Mouse (Mus musculus): ENCODE results near the gene Hoxd4. TPM values are rescaled to one million over a fixed set of nuclear protein-coding genes. Genes with fewer than 3 reads are reported as not detected.

The Hoxd4 gene
- polyA plus RNA-seq, 1 experiment from 2014 or later: 0.78 TPM

- 1% methylated on average over 23 of the region's 23 CpGs for WGBS
- Histone ChIP-seq H3K4me3 (replicated peaks) (peak overlapping the region; percentile 90), H3K9me3 (no peaks in the 10 kb centered on the region), H3K27me3 (peaks cover 64% of the 10 kb centered on the region), H3K4me1 (replicated peaks) (peaks cover 48% of the 10 kb centered on the region), H3K9ac (replicated peaks) (peak overlapping the region; percentile 99), H3K27ac (peak overlapping the region; percentile 98), H3K4me2 (peak overlapping the region; percentile 74), H3K36me3 (peaks cover 3% of the 10 kb centered on the region; the same call in 1 of the 2 replicates)
- no peak for ATAC-seq (ENCODE audit: insufficient number of reproducible peaks, insufficient read depth, low FRiP score, low TSS enrichment, low read depth)
These were observed 31.7 kb upstream of the Hoxd4 start for GRCm38 (mm10) chr2:74679980-74680379.

DNA sequence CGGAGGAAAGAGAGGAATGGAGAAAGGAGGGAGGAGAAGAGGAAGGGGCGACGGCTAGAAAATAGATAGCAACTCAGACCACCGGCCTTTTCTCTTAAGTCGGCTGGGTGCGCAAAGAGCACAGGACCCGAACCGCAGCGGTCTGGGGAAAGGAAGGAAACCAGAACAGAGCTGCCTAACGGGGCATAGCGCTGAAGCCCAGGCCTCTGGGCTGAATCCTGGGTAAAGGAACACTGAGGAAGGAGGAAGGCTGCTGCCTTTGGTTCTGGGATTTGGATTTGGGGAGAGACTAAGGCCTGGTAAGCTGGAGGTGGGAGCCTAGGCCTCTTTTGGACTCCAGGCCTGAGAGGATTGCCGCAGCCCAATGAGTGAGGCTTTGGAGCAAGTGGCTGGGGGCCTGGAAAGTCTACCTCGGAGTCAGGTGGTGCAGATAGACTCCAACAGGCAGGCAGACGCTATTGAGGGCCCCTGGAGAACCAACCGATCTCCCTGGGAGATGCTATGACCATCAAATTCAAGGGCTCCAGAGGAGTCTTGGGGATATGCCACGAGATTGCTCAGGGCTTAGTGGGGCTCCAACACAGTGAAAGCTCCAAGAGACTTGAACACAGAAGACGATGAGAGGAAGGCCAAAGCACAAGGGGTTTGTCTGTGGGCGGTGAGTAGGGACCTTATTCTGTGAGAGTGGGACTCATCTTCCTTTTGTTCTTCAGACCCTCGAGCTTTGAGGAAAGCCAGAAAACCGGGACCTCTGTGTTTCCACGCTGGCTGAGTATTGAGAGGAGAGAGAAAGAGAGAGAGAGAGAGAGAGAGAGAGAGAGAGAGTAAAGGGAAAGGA is 30.9 kb upstream of the Hoxd4 start:
- H3K36me3 ChIP-seq: peaks cover 3% of the 10 kb centered on the region; the same call in 1 of the 2 replicates
- H3K9me3 ChIP-seq: no peaks in the 10 kb centered on the region
- H3K4me1 ChIP-seq (replicated peaks): peaks cover 40% of the 10 kb centered on the region
- H3K4me3 ChIP-seq (replicated peaks): peak overlapping the region; percentile 90
- peak overlapping the region; percentile 74 for H3K4me2 ChIP-seq
- WGBS: 2% methylated on average over 21 of the region's 21 CpGs
- peak overlapping the region; percentile 99 for H3K9ac ChIP-seq (replicated peaks)
- no peak for ATAC-seq (ENCODE audit: insufficient number of reproducible peaks, insufficient read depth, low FRiP score, low TSS enrichment, low read depth)
- peaks cover 59% of the 10 kb centered on the region for H3K27me3 ChIP-seq
- peak overlapping the region; percentile 98 for H3K27ac ChIP-seq

- H3K9ac ChIP-seq (replicated peaks): peak overlapping the region; percentile 99
- no peaks in the 10 kb centered on the region for H3K9me3 ChIP-seq
- H3K36me3 ChIP-seq: peaks cover 3% of the 10 kb centered on the region; the same call in 1 of the 2 replicates
- H3K27me3 ChIP-seq: peaks cover 48% of the 10 kb centered on the region
- peak; percentile 56 for ATAC-seq (ENCODE audit: insufficient number of reproducible peaks, insufficient read depth, low FRiP score, low TSS enrichment, low read depth)
- under 1% methylated on average over 74 of the region's 78 CpGs for WGBS
- H3K4me1 ChIP-seq (replicated peaks): peaks cover 33% of the 10 kb centered on the region; the same call in 1 of the 2 replicates
- peak overlapping the region; percentile 90 for H3K4me3 ChIP-seq (replicated peaks)
- H3K4me2 ChIP-seq: peak overlapping the region; percentile 74
- peak overlapping the region; percentile 98 for H3K27ac ChIP-seq
These were observed 29.9 kb upstream of the Hoxd4 start for GRCm38 (mm10) chr2:74681594-74682531.

GRCm38 (mm10) chr2:74682796-74683195 is 28.9 kb upstream of the Hoxd4 start:
- Histone ChIP-seq H3K27ac (peak overlapping the region; percentile 98), H3K9me3 (no peaks in the 10 kb centered on the region), H3K4me1 (replicated peaks) (peaks cover 37% of the 10 kb centered on the region; the same call in 1 of the 2 replicates), H3K36me3 (peaks cover 10% of the 10 kb centered on the region; the same call in 1 of the 2 replicates), H3K4me2 (peak overlapping the region; percentile 74), H3K27me3 (peaks cover 49% of the 10 kb centered on the region), H3K9ac (replicated peaks) (peak overlapping the region; percentile 99), H3K4me3 (replicated peaks) (peak overlapping the region; percentile 90)
- ATAC-seq (ENCODE audit: insufficient number of reproducible peaks, insufficient read depth, low FRiP score, low TSS enrichment, low read depth): 0 out of 2 replicates have a peak, but pooled peaks have one; percentile 4
- under 1% methylated on average over 50 of the region's 51 CpGs for WGBS

- Histone ChIP-seq H3K27ac (peak overlapping the region; percentile 98), H3K4me2 (peak overlapping the region; percentile 74), H3K36me3 (peaks cover 13% of the 10 kb centered on the region; the same call in 1 of the 2 replicates), H3K9ac (replicated peaks) (peak overlapping the region; percentile 99), H3K4me1 (replicated peaks) (peaks cover 37% of the 10 kb centered on the region; the same call in 1 of the 2 replicates), H3K27me3 (peaks cover 52% of the 10 kb centered on the region), H3K4me3 (replicated peaks) (peak overlapping the region; percentile 90), H3K9me3 (no peaks in the 10 kb centered on the region)
- ATAC-seq (ENCODE audit: insufficient number of reproducible peaks, insufficient read depth, low FRiP score, low TSS enrichment, low read depth): no peak
- whole genome bisulfite sequencing: under 1% methylated on average over 18 of the region's 18 CpGs
These were observed 28.2 kb upstream of the Hoxd4 start for GRCm38 (mm10) chr2:74683471-74683951.

GRCm38 (mm10) chr2:74684106-74684505 is 27.6 kb upstream of the Hoxd4 start:
- peaks cover 13% of the 10 kb centered on the region; the same call in 1 of the 2 replicates for H3K36me3 ChIP-seq
- ATAC-seq (ENCODE audit: insufficient number of reproducible peaks, insufficient read depth, low FRiP score, low TSS enrichment, low read depth): no peak
- H3K27me3 ChIP-seq: peaks cover 55% of the 10 kb centered on the region
- no peaks in the 10 kb centered on the region for H3K9me3 ChIP-seq
- peak overlapping the region; percentile 99 for H3K9ac ChIP-seq (replicated peaks)
- peak overlapping the region; percentile 98 for H3K27ac ChIP-seq
- H3K4me3 ChIP-seq (replicated peaks): peak overlapping the region; percentile 90
- WGBS: under 1% methylated on average over 12 of the region's 12 CpGs
- peaks cover 33% of the 10 kb centered on the region; the same call in 1 of the 2 replicates for H3K4me1 ChIP-seq (replicated peaks)
- peak overlapping the region; percentile 74 for H3K4me2 ChIP-seq

DNA sequence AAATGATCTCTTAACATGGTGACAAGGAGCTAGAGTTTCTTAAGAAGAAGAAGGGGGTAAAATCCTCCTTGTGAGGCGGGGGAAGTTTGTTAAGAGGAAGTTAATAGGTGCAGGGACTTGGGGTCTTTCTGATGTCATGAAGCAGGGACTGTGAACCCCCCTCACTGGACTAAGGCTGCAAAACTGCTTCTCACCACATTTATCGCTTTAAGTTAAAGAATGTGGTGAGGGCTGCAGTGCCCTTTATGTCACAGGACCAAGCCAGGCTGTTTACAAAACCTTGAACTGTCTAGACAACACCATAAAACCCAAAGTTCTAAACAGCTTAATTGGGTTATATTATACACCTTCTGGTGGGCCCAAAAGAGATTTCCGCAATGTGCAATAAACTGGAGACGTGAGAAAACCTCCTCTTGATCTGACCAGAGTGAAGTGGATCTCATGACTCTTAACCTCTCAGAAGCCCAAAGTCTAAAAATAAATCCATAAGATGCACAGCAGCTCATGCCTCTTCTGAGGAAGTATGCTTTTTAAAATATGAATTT is 26.6 kb upstream of the Hoxd4 start:
- peaks cover 13% of the 10 kb centered on the region; the same call in 1 of the 2 replicates for H3K36me3 ChIP-seq
- H3K4me1 ChIP-seq (replicated peaks): peaks cover 35% of the 10 kb centered on the region; the same call in 1 of the 2 replicates
- peak overlapping the region; percentile 74 for H3K4me2 ChIP-seq
- peak overlapping the region; percentile 99 for H3K9ac ChIP-seq (replicated peaks)
- WGBS: 7% methylated on average over 4 of the region's 4 CpGs
- H3K9me3 ChIP-seq: no peaks in the 10 kb centered on the region
- ATAC-seq (ENCODE audit: insufficient number of reproducible peaks, insufficient read depth, low FRiP score, low TSS enrichment, low read depth): no peak
- peaks cover 55% of the 10 kb centered on the region for H3K27me3 ChIP-seq
- H3K27ac ChIP-seq: peak overlapping the region; percentile 98; the same call in 1 of the 2 replicates
- peak overlapping the region; percentile 90 for H3K4me3 ChIP-seq (replicated peaks)

- H3K4me1 ChIP-seq (replicated peaks): peaks cover 41% of the 10 kb centered on the region
- 3% methylated on average over 17 of the region's 17 CpGs for WGBS
- H3K9me3 ChIP-seq: no peaks in the 10 kb centered on the region
- ATAC-seq (ENCODE audit: insufficient number of reproducible peaks, insufficient read depth, low FRiP score, low TSS enrichment, low read depth): no peak
- peaks cover 48% of the 10 kb centered on the region for H3K27me3 ChIP-seq
- peaks cover 13% of the 10 kb centered on the region; the same call in 1 of the 2 replicates for H3K36me3 ChIP-seq
- H3K27ac ChIP-seq: peak overlapping the region; percentile 92
- H3K4me2 ChIP-seq: peak overlapping the region; percentile 92
- H3K4me3 ChIP-seq (replicated peaks): peak overlapping the region; percentile 58
- H3K9ac ChIP-seq (replicated peaks): peak overlapping the region; percentile 96
These were observed 25.3 kb upstream of the Hoxd4 start for GRCm38 (mm10) chr2:74686301-74686987.

DNA sequence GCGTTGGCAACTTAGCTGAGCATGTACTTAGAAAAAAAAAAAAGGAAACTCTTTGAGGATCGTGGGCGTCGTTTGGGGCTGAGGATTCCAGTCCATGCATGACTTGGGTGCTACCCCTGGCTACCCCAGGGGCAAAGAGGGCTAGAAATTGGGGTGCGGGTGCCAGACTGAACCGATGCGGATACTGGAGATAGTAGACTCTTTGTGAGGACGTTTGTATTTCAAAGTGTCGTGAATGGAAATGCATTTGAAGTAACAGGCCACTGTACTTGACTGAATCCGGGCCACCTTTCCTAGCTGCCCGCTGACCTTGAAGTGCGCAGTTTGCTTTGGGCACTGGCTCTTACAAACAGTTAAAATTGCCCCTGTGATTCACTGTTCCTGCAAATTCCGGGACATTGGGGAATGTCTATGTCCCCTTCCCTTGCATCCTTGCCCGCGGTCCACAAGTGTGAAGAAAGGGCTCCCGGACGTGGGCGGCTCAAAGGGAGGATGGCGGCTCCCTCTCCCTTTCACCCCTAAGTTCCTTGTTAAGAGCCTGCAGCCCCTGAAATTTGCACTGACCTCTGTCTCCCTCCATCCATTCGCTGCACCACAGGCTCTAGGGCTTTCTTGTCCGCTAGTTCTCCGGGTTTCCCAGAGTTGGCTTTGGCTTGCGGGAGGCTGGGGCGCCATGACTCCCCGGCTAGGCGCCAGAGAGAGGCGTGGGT is 24.6 kb upstream of the Hoxd4 start:
- Histone ChIP-seq H3K4me1 (replicated peaks) (peaks cover 39% of the 10 kb centered on the region), H3K27me3 (peaks cover 45% of the 10 kb centered on the region), H3K4me3 (replicated peaks) (peak overlapping the region; percentile 58), H3K9me3 (no peaks in the 10 kb centered on the region), H3K27ac (peak overlapping the region; percentile 92), H3K36me3 (peaks cover 14% of the 10 kb centered on the region; the same call in 1 of the 2 replicates), H3K4me2 (peak overlapping the region; percentile 92), H3K9ac (replicated peaks) (peak overlapping the region; percentile 96)
- under 1% methylated on average over 27 of the region's 27 CpGs for WGBS
- ATAC-seq (ENCODE audit: insufficient number of reproducible peaks, insufficient read depth, low FRiP score, low TSS enrichment, low read depth): no peak
